Mouse (Mus musculus) cerebellum, postnatal 36 days (tissue): ENCODE data around the gene Cadm1.

ENCODE experiments used
- DNase-seq, 2 experiments: peaks; one replicate each; pipeline ENCODE4 v3.0.0; 2021 to 2022; ENCODE audit warnings: mixed read lengths in 2 of 2

Gene Cadm1

DNA sequence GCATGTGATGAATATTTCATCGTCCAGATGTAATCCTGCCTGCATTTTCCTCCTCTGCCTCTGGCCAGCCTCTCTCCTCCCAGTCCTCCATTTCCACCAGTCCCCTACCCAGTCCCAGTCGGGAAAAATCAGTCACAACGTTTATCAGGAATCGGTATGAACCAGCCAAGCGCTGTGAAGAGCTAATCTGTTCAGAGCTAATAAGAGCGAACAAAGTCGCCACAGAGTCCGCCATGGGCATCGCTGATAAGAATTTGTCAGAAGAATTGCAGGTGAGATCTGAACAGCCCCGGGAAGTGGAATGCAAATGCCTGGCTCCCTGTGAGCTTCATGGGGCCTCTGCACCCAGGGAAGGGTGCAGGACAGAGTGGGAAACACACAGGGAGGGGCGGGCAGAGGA lies 352.4 kb downstream of the Cadm1 start:
- DNase-seq: no peak

GRCm38 (mm10) chr9:47891721-47892120 lies 361.7 kb downstream of the Cadm1 start:
- DNase-seq: no peak

GRCm38 (mm10) chr9:47892995-47893394 lies 363.0 kb downstream of the Cadm1 start:
- DNase-seq: no peak

- DNase-seq: no peak
Measured at GRCm38 (mm10) chr9:47894096-47894495, 364.1 kb downstream of the Cadm1 start.

DNA sequence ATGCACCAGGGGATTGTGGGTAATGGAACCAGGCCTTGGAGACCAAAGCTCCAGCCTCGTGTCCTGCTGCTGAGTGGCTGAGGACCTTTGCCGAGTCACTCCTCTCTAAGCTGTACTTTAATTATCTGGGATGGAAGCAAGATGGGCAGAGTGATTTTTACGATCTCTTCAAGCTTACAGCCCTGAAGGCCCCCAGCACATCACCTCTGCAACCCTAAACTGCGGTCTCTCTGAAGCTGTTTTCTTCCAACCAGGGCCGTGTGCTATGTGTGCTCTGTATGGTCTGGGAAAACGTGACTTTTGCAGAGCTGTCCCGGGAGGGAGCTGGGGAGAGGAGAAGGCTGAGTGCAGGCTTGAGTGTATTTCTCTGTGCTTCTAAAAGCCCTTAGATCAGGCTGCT lies 364.7 kb downstream of the Cadm1 start:
- no peak for DNase-seq

GRCm38 (mm10) chr9:47895121-47895520 lies 365.1 kb downstream of the Cadm1 start:
- no peak for DNase-seq

DNA sequence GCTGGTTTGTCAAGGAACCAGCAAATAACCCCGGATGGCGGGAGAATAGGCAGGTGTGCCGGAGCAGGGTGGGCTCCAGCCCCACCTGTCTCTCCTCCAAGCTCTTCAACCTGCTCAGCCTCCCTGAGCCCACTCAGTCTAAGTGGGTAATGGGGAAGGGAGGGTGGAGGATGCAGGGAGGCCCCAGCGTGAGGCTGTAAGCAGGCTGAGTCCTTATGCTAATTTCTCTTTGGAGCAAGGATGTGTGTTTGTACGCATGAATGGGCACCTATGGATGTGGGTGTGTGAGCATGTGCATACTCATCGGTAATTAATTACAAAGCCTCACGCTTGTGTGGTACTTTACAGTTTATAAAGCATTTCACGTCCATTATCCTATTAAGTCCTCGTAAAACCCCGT lies 370.8 kb downstream of the Cadm1 start:
- no peak for DNase-seq

- DNase-seq: no peak
Measured at GRCm38 (mm10) chr9:47903661-47904060, 373.7 kb downstream of the Cadm1 start.

GRCm38 (mm10) chr9:47904339-47904922 lies 374.5 kb downstream of the Cadm1 start:
- DNase-seq: no peak

DNA sequence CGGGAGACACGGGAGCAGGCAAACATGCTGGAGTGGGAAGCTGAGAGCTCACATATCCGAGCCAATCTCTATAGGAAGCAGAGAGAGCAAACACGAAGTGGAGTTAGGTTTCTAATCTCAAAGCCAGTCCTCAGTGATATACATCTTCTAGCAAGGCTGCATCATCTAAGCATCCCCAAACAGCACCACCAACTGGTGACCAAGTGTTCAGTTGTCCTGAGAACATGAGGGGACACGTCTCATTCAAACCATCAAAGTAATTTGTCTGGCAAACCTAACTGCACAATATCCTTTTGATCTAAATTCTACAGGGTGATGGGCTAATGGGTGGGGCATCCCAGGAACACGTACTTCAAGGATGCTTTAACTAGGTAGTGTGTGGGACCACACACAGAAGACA lies 376.5 kb downstream of the Cadm1 start:
- DNase-seq: no peak
